Mouse (Mus musculus): ENCODE measurements around the gene Tmem269.
A peak's percentile ranks its signal among the peaks of the same experiment; 100 is the strongest.

Gene Tmem269

DNA sequence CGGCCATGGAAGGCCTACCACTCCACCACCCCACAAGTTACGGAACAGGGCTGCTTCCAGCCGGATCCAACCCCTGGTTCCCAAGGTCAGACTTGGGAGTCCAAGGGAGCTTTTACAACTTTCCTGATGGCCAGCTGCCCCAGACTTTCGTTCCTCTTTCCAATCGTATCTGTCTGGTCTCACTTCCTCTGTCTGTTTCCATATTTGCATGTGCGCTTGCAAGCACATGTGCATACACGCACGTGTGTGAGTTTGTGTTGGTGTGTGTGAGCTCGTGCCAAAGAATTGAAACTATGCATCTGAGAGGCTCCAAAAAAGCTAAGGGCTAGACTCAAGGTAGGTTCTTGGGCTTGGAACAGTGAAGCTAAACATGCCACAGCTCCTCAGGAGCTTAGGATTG is 36.6 kb downstream of the Tmem269 start:
- peak; percentile 28 for DNase-seq (ENCODE audit: low read depth, low spot score)

GRCm38 (mm10) chr4:119180133-119180707 is 37.8 kb downstream of the Tmem269 start:
- no peak for DNase-seq (ENCODE audit: low read depth, low spot score)

DNA sequence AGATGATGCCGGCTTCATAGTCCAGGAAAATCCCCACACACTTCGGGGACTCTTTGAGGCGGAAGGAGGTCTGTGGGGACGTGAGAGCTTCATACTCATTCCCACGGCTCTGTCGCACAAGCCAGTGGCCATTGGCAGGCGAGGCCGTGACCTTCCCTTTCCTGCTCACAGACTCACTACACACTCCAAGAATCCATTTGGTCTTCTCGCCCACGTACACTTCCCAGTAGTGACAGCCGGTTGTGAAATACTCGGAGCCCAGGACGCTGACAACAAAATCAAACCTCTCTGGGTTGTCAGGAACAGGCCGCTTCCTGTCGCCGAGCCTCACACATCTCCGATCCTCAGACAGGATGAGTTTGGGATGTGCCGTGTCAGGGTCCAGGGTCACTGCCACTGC is 39.7 kb downstream of the Tmem269 start:
- DNase-seq (ENCODE audit: low read depth, low spot score) = no peak

GRCm38 (mm10) chr4:119177702-119178101 is 40.3 kb downstream of the Tmem269 start:
- peak; percentile 31 for DNase-seq (ENCODE audit: low read depth, low spot score)

DNA sequence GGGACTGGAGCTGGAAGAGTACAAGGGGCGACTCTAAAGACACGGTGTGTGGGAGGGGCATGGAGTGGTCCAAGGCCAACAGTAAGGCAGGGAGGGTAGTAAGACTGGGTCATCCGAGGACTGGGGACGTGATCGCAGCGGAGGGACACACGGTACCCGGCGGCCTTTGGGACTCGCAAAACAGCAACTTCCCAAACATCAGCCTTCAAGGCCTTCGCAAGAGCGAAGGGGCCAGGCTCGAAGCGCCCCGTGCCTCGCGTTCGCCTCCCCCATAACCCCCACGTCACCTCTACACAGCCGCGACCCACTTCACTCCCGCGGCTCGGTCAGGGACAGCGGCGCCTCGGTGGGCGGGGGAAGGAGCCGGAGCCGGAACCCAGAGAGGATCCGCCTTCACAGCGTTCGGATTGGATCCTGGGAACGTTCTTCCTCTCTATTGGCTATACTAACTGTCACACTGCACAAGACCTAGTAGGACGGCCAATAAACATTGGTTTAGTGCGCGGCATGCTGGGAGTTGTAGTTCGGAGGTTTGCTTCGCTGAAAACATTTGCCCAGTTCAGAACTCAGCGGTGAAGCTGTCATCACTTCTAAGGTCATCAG is 44.1 kb downstream of the Tmem269 start, which contains the start of gene Zfp691:
TSS of gene Zfp691 (minus strand) at position 345 of the 603 bp plus-strand sequence.
- DNase-seq (ENCODE audit: low read depth, low spot score) = peak; percentile 99

DNA sequence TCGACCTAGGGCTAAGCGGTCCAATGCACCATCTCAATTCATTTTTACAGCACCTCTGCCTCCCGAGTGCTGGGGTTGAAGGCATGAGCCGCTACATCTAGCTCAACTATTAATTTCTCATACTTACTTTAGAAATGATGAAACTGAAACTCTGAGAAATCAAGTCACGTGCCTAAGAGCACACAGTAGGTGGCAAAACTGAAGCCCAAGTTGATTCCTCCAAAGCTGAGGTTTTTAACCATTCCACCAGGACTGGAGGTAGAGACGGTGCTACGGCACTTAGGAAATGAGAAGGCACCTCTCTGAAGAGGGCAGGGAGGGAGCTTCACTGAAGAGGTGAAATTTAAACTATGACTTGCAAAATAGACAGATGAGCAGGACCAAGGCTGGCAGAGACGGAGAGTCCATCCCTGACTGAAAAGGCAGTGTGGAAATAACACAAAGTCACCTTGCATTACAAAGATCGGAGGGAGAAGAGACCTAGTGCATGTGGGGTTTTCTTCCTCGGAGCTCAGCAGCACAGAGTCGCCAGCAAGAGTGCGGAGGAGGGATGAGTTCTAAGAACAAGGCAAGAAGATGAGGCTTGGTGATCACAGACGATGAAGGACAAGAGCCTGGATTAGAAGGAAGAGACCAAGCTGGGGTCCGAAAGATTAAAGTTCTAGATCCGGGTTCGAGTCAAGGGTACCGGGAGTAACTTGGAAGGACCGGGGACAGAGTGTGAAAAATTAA is 44.9 kb downstream of the Tmem269 start:
- DNase-seq (ENCODE audit: low read depth, low spot score) = peak; percentile 45

DNA sequence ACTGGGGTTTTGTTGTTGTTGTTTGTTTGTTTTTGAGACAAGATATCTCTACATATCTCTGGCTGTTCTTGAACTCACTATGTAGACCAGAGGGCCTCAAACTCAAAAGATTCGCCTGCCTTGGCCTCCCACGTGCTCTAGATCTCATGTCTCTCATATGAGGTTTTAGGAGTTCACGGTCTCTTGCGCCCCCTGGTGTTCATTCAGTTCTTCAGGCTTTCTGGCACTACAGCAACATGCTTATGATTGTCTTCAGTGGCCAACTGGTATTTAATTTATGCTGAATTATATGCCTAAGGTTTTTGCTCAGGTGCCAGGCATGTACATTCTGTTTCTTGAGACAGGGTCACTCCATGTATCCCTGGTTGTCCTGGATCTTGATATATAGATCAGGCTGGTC is 50.4 kb downstream of the Tmem269 start:
- peak; percentile 92 for DNase-seq (ENCODE audit: low read depth, low spot score)

GRCm38 (mm10) chr4:119167068-119167467 is 50.9 kb downstream of the Tmem269 start:
- no peak for DNase-seq (ENCODE audit: low read depth, low spot score)

DNA sequence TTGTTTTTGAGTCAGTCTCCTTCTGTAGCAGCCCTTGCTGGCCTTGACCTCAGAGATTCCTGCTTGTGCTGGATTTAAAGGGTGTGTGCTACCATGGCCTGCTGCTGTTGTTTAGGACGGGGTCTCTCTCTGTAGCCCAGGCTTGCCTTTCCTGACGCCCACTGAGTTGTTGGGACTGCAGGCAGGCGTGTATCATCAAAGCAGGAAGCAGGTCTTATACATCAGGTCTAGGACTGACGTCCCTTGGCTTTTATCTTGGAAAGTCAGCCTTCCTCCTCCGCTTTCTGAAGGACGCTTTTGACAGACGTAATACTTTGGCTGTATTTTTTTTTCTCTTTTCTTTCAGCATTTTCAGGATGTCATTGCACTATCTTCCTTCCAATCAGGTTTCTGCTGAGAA is 52.1 kb downstream of the Tmem269 start:
- DNase-seq (ENCODE audit: low read depth, low spot score) = no peak

GRCm38 (mm10) chr4:119162990-119163389 is 55.0 kb downstream of the Tmem269 start:
- DNase-seq (ENCODE audit: low read depth, low spot score) = no peak

DNA sequence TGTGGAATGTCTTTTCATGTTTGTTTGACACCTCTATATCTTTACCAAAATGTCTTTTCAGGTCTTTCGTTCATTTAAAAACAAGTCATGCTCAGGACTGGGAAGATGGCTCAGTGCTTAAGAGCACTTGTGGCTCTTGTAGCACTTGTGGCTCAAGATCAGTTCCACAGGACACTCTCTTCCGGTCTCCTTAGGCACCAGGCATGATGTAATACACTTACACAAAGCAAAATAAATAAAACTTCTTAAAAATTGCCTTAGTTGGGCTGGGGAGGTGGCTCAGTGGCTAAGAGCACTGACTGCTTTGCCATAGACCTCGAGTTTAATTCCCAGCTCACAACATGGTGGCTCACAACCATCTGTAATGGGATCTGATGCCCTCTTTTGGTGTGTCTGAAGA is 56.7 kb downstream of the Tmem269 start:
- DNase-seq (ENCODE audit: low read depth, low spot score) = no peak

GRCm38 (mm10) chr4:119157891-119158290 is 60.1 kb downstream of the Tmem269 start:
- DNase-seq (ENCODE audit: low read depth, low spot score) = no peak

- DNase-seq (ENCODE audit: low read depth, low spot score) = peak; percentile 51
Measured at GRCm38 (mm10) chr4:119157186-119157585, 60.8 kb downstream of the Tmem269 start.

Measured in brain, adult 2 months (tissue).